Mouse (Mus musculus) heart, adult 2 months (tissue): ENCODE data around the gene Amer2.

Source experiments
- CTCF ChIP-seq: fragments of 200-600 bp; IDR thresholded peaks from 2 replicates; pipeline ENCODE4 v1.8.1; 2022; ENCODE audit warnings: antibody characterized with exemption, mild to moderate bottlenecking, moderate library complexity
- EP300 ChIP-seq: fragments of 200-500 bp; IDR thresholded peaks from 2 replicates; pipeline ENCODE4 v1.6.1; 2011; ENCODE audit warnings: low read depth, low read length, control low read depth; ENCODE audit not compliant: insufficient read depth

GRCm38 (mm10) chr14:60379958-60380330, 6.9 kb downstream of the Amer2 start:
- TF ChIP-seq EP300 (no peak), CTCF (no peak)
